Mouse (Mus musculus): ENCODE results near the gene Cacna2d4. TPM values are rescaled to one million over a fixed set of nuclear protein-coding genes. Genes with fewer than 3 reads are reported as not detected.

Gene Cacna2d4
- polyA plus RNA-seq, 1 experiment: 4.5 TPM

- 75% methylated on average over 7 of the region's 7 CpGs for WGBS
- TF ChIP-seq CTCF (IDR thresholded peaks at IDR 0.05; ENCODE audit: extremely low read depth, insufficient read depth, insufficient read length, insufficient replicate concordance): no peak
- no peak for TF ChIP-seq POLR2A (IDR thresholded peaks at IDR 0.05; ENCODE audit: low read depth, low read length)
- Histone ChIP-seq H3K27me3 (ENCODE audit: control insufficient read depth, insufficient read depth, low read length) (peaks cover 2% of the 10 kb centered on the region; the same call in 1 of the 2 replicates), H3K4me1 (ENCODE audit: control insufficient read depth, insufficient read depth, insufficient read length) (no peaks in the 10 kb centered on the region), H3K4me3 (ENCODE audit: extremely low read depth, insufficient read depth, insufficient read length) (no peak overlapping the region), H3K36me3 (ENCODE audit: control insufficient read depth, insufficient read depth, low read length) (no peaks in the 10 kb centered on the region), H3K27ac (ENCODE audit: insufficient read depth, low read length) (no peak overlapping the region)
- DNase-seq (ENCODE audit: low read depth in 1 of 2, low spot score in 2 of 2): no peak
Observed at GRCm38 (mm10) chr6:119326541-119326940, 90.2 kb downstream of the Cacna2d4 start.

GRCm38 (mm10) chr6:119328521-119329115 lies 92.3 kb downstream of the Cacna2d4 start:
- TF ChIP-seq POLR2A (IDR thresholded peaks at IDR 0.05; ENCODE audit: low read depth, low read length) (no peak), CTCF (IDR thresholded peaks at IDR 0.05; ENCODE audit: extremely low read depth, insufficient read depth, insufficient read length, insufficient replicate concordance) (no peak)
- H3K4me1 ChIP-seq (ENCODE audit: control insufficient read depth, insufficient read depth, insufficient read length): no peaks in the 10 kb centered on the region
- H3K4me3 ChIP-seq (ENCODE audit: extremely low read depth, insufficient read depth, insufficient read length): no peak overlapping the region
- H3K27ac ChIP-seq (ENCODE audit: insufficient read depth, low read length): no peak overlapping the region
- no peaks in the 10 kb centered on the region for H3K36me3 ChIP-seq (ENCODE audit: control insufficient read depth, insufficient read depth, low read length)
- no peak for DNase-seq (ENCODE audit: low read depth in 1 of 2, low spot score in 2 of 2)
- H3K27me3 ChIP-seq (ENCODE audit: control insufficient read depth, insufficient read depth, low read length): peaks cover 2% of the 10 kb centered on the region; the same call in 1 of the 2 replicates
- WGBS: 57% methylated on average over 10 of the region's 11 CpGs

DNA sequence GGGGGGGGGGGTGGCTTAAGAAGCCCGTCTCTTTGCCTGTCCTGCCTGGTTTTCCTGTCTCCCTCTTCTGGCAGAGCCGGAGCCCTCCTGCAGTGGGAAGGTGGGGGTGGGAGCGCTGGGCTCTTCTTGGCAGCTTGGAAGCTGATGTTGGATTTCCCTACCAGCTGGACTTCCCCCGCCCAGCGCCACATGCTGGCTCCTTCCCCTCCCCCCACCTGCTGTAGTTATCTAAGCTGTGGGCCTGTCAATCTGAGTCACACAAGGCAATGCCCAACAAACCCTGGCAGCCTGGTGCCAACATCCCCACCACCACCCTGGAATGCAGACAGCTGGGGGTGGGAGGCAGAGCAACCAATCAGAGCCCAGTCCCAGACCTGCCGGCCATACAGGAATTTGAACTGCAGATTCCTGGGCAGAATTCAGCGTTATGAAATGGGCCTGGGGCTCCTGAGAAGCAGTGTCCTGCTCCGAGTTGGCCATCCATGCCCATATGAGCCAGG lies 92.9 kb downstream of the Cacna2d4 start:
- WGBS: 13% methylated on average over 8 of the region's 8 CpGs
- H3K27ac ChIP-seq (ENCODE audit: insufficient read depth, low read length): no peak overlapping the region
- H3K4me1 ChIP-seq (ENCODE audit: control insufficient read depth, insufficient read depth, insufficient read length): no peaks in the 10 kb centered on the region
- no peak for DNase-seq (ENCODE audit: low read depth in 1 of 2, low spot score in 2 of 2)
- no peaks in the 10 kb centered on the region for H3K36me3 ChIP-seq (ENCODE audit: control insufficient read depth, insufficient read depth, low read length)
- no peak overlapping the region for H3K4me3 ChIP-seq (ENCODE audit: extremely low read depth, insufficient read depth, insufficient read length)
- peaks cover 2% of the 10 kb centered on the region; the same call in 1 of the 2 replicates for H3K27me3 ChIP-seq (ENCODE audit: control insufficient read depth, insufficient read depth, low read length)
- TF ChIP-seq CTCF (IDR thresholded peaks at IDR 0.05; ENCODE audit: extremely low read depth, insufficient read depth, insufficient read length, insufficient replicate concordance) (no peak), POLR2A (IDR thresholded peaks at IDR 0.05; ENCODE audit: low read depth, low read length) (no peak)

DNA sequence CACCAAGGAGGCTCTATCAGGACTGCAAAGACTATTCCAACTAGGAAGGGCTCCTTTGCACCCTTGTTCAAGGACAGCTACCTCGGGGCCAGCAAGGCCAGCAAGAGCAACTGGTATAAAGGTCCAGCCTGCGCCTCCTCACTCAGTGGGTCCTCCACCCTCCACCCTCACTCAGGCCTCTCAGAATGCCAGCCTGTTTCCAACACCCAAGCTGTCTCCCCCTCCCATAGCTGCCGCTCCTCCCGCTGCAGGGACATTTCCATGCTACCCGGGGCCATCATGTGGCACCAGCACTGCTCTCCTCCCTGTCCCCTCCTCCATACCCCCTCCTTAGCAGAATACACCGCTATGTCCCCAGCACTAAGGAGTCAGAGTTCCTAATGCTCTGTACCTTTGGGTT lies 93.6 kb downstream of the Cacna2d4 start:
- Histone ChIP-seq H3K27ac (ENCODE audit: insufficient read depth, low read length) (no peak overlapping the region), H3K27me3 (ENCODE audit: control insufficient read depth, insufficient read depth, low read length) (peaks cover 2% of the 10 kb centered on the region; the same call in 1 of the 2 replicates), H3K4me1 (ENCODE audit: control insufficient read depth, insufficient read depth, insufficient read length) (no peaks in the 10 kb centered on the region), H3K4me3 (ENCODE audit: extremely low read depth, insufficient read depth, insufficient read length) (no peak overlapping the region), H3K36me3 (ENCODE audit: control insufficient read depth, insufficient read depth, low read length) (no peaks in the 10 kb centered on the region)
- no peak for DNase-seq (ENCODE audit: low read depth in 1 of 2, low spot score in 2 of 2)
- 55% methylated on average over 6 of the region's 6 CpGs for WGBS
- no peak for TF ChIP-seq CTCF (IDR thresholded peaks at IDR 0.05; ENCODE audit: extremely low read depth, insufficient read depth, insufficient read length, insufficient replicate concordance)
- TF ChIP-seq POLR2A (IDR thresholded peaks at IDR 0.05; ENCODE audit: low read depth, low read length): no peak

- peaks cover 2% of the 10 kb centered on the region; the same call in 1 of the 2 replicates for H3K27me3 ChIP-seq (ENCODE audit: control insufficient read depth, insufficient read depth, low read length)
- H3K27ac ChIP-seq (ENCODE audit: insufficient read depth, low read length): no peak within 1 kb of the TSS
- 5% methylated on average over 31 of the region's 31 CpGs for WGBS
- H3K4me3 ChIP-seq (ENCODE audit: extremely low read depth, insufficient read depth, insufficient read length): no peak within 1 kb of the TSS
- H3K4me1 ChIP-seq (ENCODE audit: control insufficient read depth, insufficient read depth, insufficient read length): peaks cover under 1% of the 10 kb centered on the region; the same call in 1 of the 2 replicates
- no peak for DNase-seq (ENCODE audit: low read depth in 1 of 2, low spot score in 2 of 2)
- TF ChIP-seq POLR2A (IDR thresholded peaks at IDR 0.05; ENCODE audit: low read depth, low read length): no peak
- no peak for TF ChIP-seq CTCF (IDR thresholded peaks at IDR 0.05; ENCODE audit: extremely low read depth, insufficient read depth, insufficient read length, insufficient replicate concordance)
- no peaks in the 10 kb centered on the region for H3K36me3 ChIP-seq (ENCODE audit: control insufficient read depth, insufficient read depth, low read length)
Observed at GRCm38 (mm10) chr6:119330506-119330905, 94.2 kb downstream of the Cacna2d4 start, which contains the start of gene Lrtm2. TSS of gene Lrtm2 (minus strand) at chr6:119330766.

GRCm38 (mm10) chr6:119332111-119332510 lies 95.8 kb downstream of the Cacna2d4 start:
- 63% methylated on average over 1 of the region's 1 CpGs for WGBS
- no peak for TF ChIP-seq POLR2A (IDR thresholded peaks at IDR 0.05; ENCODE audit: low read depth, low read length)
- TF ChIP-seq CTCF (IDR thresholded peaks at IDR 0.05; ENCODE audit: extremely low read depth, insufficient read depth, insufficient read length, insufficient replicate concordance): no peak
- Histone ChIP-seq H3K27ac (ENCODE audit: insufficient read depth, low read length) (no peak overlapping the region), H3K4me3 (ENCODE audit: extremely low read depth, insufficient read depth, insufficient read length) (no peak overlapping the region), H3K36me3 (ENCODE audit: control insufficient read depth, insufficient read depth, low read length) (no peaks in the 10 kb centered on the region), H3K4me1 (ENCODE audit: control insufficient read depth, insufficient read depth, insufficient read length) (peaks cover 11% of the 10 kb centered on the region; the same call in 1 of the 2 replicates), H3K27me3 (ENCODE audit: control insufficient read depth, insufficient read depth, low read length) (peaks cover 2% of the 10 kb centered on the region; the same call in 1 of the 2 replicates)
- no peak for DNase-seq (ENCODE audit: low read depth in 1 of 2, low spot score in 2 of 2)

DNA sequence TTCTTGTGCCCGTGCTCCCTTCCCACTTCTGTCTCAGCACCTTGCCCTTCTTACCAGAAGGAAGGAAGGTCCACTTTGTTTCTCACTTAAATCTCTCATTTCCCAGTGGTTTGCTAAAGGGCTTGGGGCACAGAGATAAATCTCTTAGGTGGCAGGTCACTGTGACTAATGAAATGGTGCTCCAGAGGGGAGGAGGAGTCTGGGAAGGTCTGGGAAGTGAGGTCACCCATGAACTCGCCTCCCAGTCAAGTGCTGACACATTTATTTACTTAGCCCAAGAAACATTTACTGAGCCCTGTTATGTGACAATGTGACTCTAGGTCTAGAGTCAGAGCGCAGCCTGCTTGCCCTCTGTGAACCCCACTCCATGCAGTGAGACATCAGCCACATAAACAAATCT lies 96.9 kb downstream of the Cacna2d4 start:
- DNase-seq (ENCODE audit: low read depth in 1 of 2, low spot score in 2 of 2): no peak
- 66% methylated on average over 3 of the region's 3 CpGs for WGBS
- Histone ChIP-seq H3K27ac (ENCODE audit: insufficient read depth, low read length) (no peak overlapping the region), H3K27me3 (ENCODE audit: control insufficient read depth, insufficient read depth, low read length) (peaks cover 2% of the 10 kb centered on the region; the same call in 1 of the 2 replicates), H3K36me3 (ENCODE audit: control insufficient read depth, insufficient read depth, low read length) (no peaks in the 10 kb centered on the region), H3K4me1 (ENCODE audit: control insufficient read depth, insufficient read depth, insufficient read length) (peaks cover 15% of the 10 kb centered on the region; the same call in 1 of the 2 replicates), H3K4me3 (ENCODE audit: extremely low read depth, insufficient read depth, insufficient read length) (no peak overlapping the region)
- TF ChIP-seq CTCF (IDR thresholded peaks at IDR 0.05; ENCODE audit: extremely low read depth, insufficient read depth, insufficient read length, insufficient replicate concordance) (no peak), POLR2A (IDR thresholded peaks at IDR 0.05; ENCODE audit: low read depth, low read length) (no peak)

Data from spleen, adult 2 months (tissue).